ENCODE assay signal across 8 mouse cellular contexts in genomic region chr6:99452638-99453185, GRCm38 (mm10).
DNase-seq lines count a peak whose midpoint lies in the region; ATAC-seq and TF ChIP-seq lines count a peak whose summit lies in the region.

No protein-coding gene starts in this region.

- ATAC-seq in heart, embryonic 13.5 days (ENCODE audit: extremely low read depth, insufficient number of reproducible peaks, low FRiP score, low TSS enrichment) = no peak
- ATAC-seq in hematopoietic stem cell, adult 5-6 weeks (replicated peaks in 1 of 2; ENCODE audit: insufficient read depth in 1 of 2, low FRiP score in 2 of 2, low TSS enrichment in 1 of 2, low read depth in 1 of 2, poor library complexity in 2 of 2, severe bottlenecking in 2 of 2) = peak; percentile 42 to 54; a peak in 2 of 4 replicates

- H3K9me3 ChIP-seq in heart, embryonic 13.5 days = no peaks in the 10 kb centered on the region
- H3K9me3 ChIP-seq in ES-Bruce4 (replicated peaks; ENCODE audit: control insufficient read depth, insufficient read depth, low read length, poor library complexity, severe bottlenecking) = no peaks in the 10 kb centered on the region

- H3K27ac ChIP-seq in heart, embryonic 13.5 days (replicated peaks) = peak overlapping the region; percentile 67; the same call in 1 of the 2 replicates
- H3K27ac ChIP-seq in ES-Bruce4 (ENCODE audit: insufficient read depth, low read length) = no peak overlapping the region
- no peak overlapping the region for H3K27ac ChIP-seq in small intestine, adult 2 months (ENCODE audit: insufficient read depth, low read depth, low read length)

- TF ChIP-seq CTCF in ES-Bruce4 (IDR thresholded peaks at IDR 0.05; ENCODE audit: low read depth, low read length) = peak; percentile 54
- peak; percentile 33; the same call in 1 of the 2 replicates for TF ChIP-seq CTCF in small intestine, adult 2 months (IDR thresholded peaks at IDR 0.05; ENCODE audit: extremely low read depth, insufficient read length, insufficient replicate concordance, low read depth, low read length)

- peaks cover 40% of the 10 kb centered on the region for H3K4me1 ChIP-seq in heart, embryonic 13.5 days
- H3K4me1 ChIP-seq in ES-Bruce4 (ENCODE audit: control insufficient read depth, insufficient read depth, low read length) = no peaks in the 10 kb centered on the region
- H3K4me1 ChIP-seq in small intestine, adult 2 months (ENCODE audit: control insufficient read depth, insufficient read depth, insufficient read length, low read length) = peaks cover 11% of the 10 kb centered on the region; the same call in 1 of the 2 replicates

- TF ChIP-seq EP300 in ES-Bruce4 (IDR thresholded peaks at IDR 0.05; ENCODE audit: insufficient read depth, low read depth, low read length) = no peak

- 49% methylated on average over 2 of the region's 2 CpGs for WGBS in heart, embryonic 13.5 days
- 51% methylated on average over 2 of the region's 2 CpGs for WGBS in small intestine, adult 2 months

- no peak for DNase-seq in heart, postnatal 4 days
- no peak for DNase-seq in embryo, embryonic 10 days (ENCODE audit: low spot score)
- no peak for DNase-seq in left cerebral cortex, adult 8-10 months (ENCODE audit: low spot score in 2 of 2)
- no peak for DNase-seq in cerebellum, postnatal 14 days

- peaks cover 13% of the 10 kb centered on the region for H3K36me3 ChIP-seq in heart, embryonic 13.5 days
- H3K36me3 ChIP-seq in ES-Bruce4 (ENCODE audit: control insufficient read depth, insufficient read depth, low read length, poor library complexity, severe bottlenecking) = no peaks in the 10 kb centered on the region
- H3K36me3 ChIP-seq in small intestine, adult 2 months (ENCODE audit: control insufficient read depth, insufficient read depth, low read length) = no peaks in the 10 kb centered on the region

- no peak overlapping the region for H3K9ac ChIP-seq in heart, embryonic 13.5 days
- no peak overlapping the region for H3K9ac ChIP-seq in ES-Bruce4 (ENCODE audit: low read depth, poor library complexity, severe bottlenecking)

- H3K4me2 ChIP-seq in heart, embryonic 13.5 days = no peak overlapping the region

- no peak for TF ChIP-seq POLR2A in ES-Bruce4 (IDR thresholded peaks at IDR 0.05; ENCODE audit: insufficient read depth, low read length)
- no peak for TF ChIP-seq POLR2A in small intestine, adult 2 months (IDR thresholded peaks at IDR 0.05; ENCODE audit: low read depth, low read length)

- H3K4me3 ChIP-seq in heart, embryonic 13.5 days = no peak overlapping the region
- no peak overlapping the region for H3K4me3 ChIP-seq in ES-Bruce4 (ENCODE audit: low read depth, low read length)
- no peak overlapping the region for H3K4me3 ChIP-seq in small intestine, adult 2 months (ENCODE audit: low read depth, low read length)

- H3K27me3 ChIP-seq in heart, embryonic 13.5 days (replicated peaks) = no peaks in the 10 kb centered on the region
- no peaks in the 10 kb centered on the region for H3K27me3 ChIP-seq in ES-Bruce4 (ENCODE audit: control insufficient read depth, insufficient read depth, low read length, poor library complexity, severe bottlenecking)
- no peaks in the 10 kb centered on the region for H3K27me3 ChIP-seq in small intestine, adult 2 months (ENCODE audit: control insufficient read depth, insufficient read depth, low read length)
